Mouse (Mus musculus) midbrain, embryonic 14.5 days (tissue): Measurements from ENCODE around the gene Sorcs2. TPM values are rescaled to one million over a fixed set of nuclear protein-coding genes. Genes with fewer than 3 reads are reported as not detected.

Experiments
- ATAC-seq: fragments of 200-750 bp; cut with Nextera tagmentation; 2 replicates; pipeline ENCODE4 v1.8.0; 2017; ENCODE audit warnings: moderate number of reproducible peaks, moderate library complexity; ENCODE audit not compliant: low FRiP score, low TSS enrichment
- DNase-seq: peaks from one replicate; pipeline ENCODE4 v3.0.0-alpha.2; 2015
- H3K27ac ChIP-seq: fragments of 300-500 bp; sonication (generic); replicated peaks from 2 replicates; pipeline ENCODE4 v1.5.1; 2014; ENCODE audit warnings: mild to moderate bottlenecking, low read depth, low read length, moderate library complexity
- H3K27me3 ChIP-seq: fragments of 300-500 bp; sonication (generic); 2 replicates; pipeline ENCODE4 v1.6.1; 2014; ENCODE audit warnings: low read length, control low read depth, mixed read lengths; ENCODE audit not compliant: control insufficient read depth, insufficient read depth
- H3K36me3 ChIP-seq: fragments of 300-500 bp; sonication (generic); 2 replicates; pipeline ENCODE4 v1.6.1; 2014; ENCODE audit warnings: low read length, control low read depth; ENCODE audit not compliant: control insufficient read depth, insufficient read depth
- H3K4me1 ChIP-seq: fragments of 300-500 bp; sonication (generic); 2 replicates; pipeline ENCODE4 v1.6.1; 2014; ENCODE audit warnings: mild to moderate bottlenecking, antibody characterized with exemption, low read length, control low read depth; ENCODE audit not compliant: control insufficient read depth, insufficient read depth
- H3K4me2 ChIP-seq: fragments of 300-500 bp; sonication (generic); 2 replicates; pipeline ENCODE4 v1.6.1; 2014; ENCODE audit warnings: mild to moderate bottlenecking, low read length, moderate library complexity
- H3K4me3 ChIP-seq: fragments of 300-500 bp; sonication (generic); replicated peaks from 2 replicates; pipeline ENCODE4 v1.5.1; 2014; ENCODE audit warnings: low read depth, low read length
- H3K9ac ChIP-seq: fragments of 300-500 bp; sonication (generic); replicated peaks from 2 replicates; pipeline ENCODE4 v1.6.1; 2014; ENCODE audit warnings: mild to moderate bottlenecking, low read length, moderate library complexity
- H3K9me3 ChIP-seq: fragments of 300-500 bp; sonication (generic); 2 replicates; pipeline ENCODE4 v1.6.1; 2016; ENCODE audit warnings: low read length, control low read depth, mixed read lengths; ENCODE audit not compliant: control insufficient read depth
- WGBS: fragments of 180-500 bp; shearing (Covaris S2); extraction: QIAGEN DNeasy Blood & Tissue Kit; methylation state at CpG from one replicate; pipeline ENCODE4 v1.1.7; 2014; 5-methylcytosine and 5-hydroxymethylcytosine counted together
- polyA plus RNA-seq: library from polyadenylated mRNA; unstranded; fragments of >200 nt; fragmentation: Nextera tagmentation; extraction: Ambion mirVana; gene quantifications from 2 replicates; pipeline ENCODE4 v1.2.1, GENCODE M21; 2014

Gene Sorcs2
- polyA plus RNA-seq, 1 experiment from 2014 or later = 15.1 TPM

DNA sequence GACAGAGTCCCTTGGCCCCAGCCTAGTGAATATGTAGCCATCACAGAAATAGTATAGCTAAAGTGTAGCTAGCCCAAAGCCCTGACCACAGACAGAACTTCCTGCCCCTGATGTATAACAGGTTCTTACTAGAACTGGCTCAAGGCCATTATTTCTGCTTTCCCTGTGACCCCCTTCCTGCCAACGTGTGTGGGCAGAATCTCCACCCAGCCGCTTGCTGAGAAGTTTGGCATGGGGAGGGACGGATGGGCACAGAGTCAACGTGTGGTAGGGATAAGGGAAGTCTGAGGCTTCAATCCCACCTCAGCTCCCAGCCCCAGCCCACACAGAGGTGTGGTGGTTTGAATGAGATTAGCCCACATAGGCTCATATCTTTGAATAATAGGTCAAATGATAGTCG is 26.2 kb downstream of the Sorcs2 start:
- H3K9ac ChIP-seq = no peak overlapping the region
- no peak overlapping the region for H3K4me2 ChIP-seq
- H3K27ac ChIP-seq = no peak overlapping the region
- 81% methylated on average over 5 of the region's 5 CpGs for WGBS
- DNase-seq (no peak), ATAC-seq (no peak)
- H3K4me1 ChIP-seq = peaks cover 36% of the 10 kb centered on the region
- no peaks in the 10 kb centered on the region for H3K9me3 ChIP-seq
- H3K4me3 ChIP-seq = no peak overlapping the region
- H3K36me3 ChIP-seq = no peaks in the 10 kb centered on the region
- H3K27me3 ChIP-seq = no peaks in the 10 kb centered on the region

DNA sequence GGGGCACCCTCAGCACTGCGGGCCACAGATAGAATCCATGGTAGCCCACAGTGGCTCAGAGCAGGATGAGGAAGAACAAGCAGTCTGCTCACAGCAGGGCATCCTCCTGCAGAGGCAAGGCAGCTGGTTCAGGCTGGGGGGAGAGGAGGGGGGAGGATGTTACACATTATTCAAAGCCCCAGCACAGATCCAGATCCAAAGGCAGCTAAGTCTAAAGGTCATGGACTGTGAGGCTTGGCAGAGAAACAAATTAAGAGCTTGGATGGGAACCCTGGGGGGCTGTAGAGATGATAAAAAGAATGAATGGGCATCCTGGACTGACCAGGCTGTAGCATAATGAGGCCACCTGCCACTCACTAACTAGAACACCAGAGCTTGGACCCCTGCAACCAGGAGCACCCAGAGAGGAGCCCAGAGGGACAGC is 28.7 kb downstream of the Sorcs2 start:
- H3K36me3 ChIP-seq = no peaks in the 10 kb centered on the region
- H3K4me1 ChIP-seq = peaks cover 33% of the 10 kb centered on the region
- H3K27ac ChIP-seq = peak overlapping the region; percentile 60; the same call in 1 of the 2 replicates
- H3K9ac ChIP-seq = no peak overlapping the region
- no peak overlapping the region for H3K4me2 ChIP-seq
- no peak overlapping the region for H3K4me3 ChIP-seq
- no peaks in the 10 kb centered on the region for H3K9me3 ChIP-seq
- ATAC-seq (0 out of 2 replicates have a peak, but pooled peaks have one; percentile 32), DNase-seq (peak; percentile 55)
- WGBS = 29% methylated on average over 1 of the region's 1 CpGs
- no peaks in the 10 kb centered on the region for H3K27me3 ChIP-seq

DNA sequence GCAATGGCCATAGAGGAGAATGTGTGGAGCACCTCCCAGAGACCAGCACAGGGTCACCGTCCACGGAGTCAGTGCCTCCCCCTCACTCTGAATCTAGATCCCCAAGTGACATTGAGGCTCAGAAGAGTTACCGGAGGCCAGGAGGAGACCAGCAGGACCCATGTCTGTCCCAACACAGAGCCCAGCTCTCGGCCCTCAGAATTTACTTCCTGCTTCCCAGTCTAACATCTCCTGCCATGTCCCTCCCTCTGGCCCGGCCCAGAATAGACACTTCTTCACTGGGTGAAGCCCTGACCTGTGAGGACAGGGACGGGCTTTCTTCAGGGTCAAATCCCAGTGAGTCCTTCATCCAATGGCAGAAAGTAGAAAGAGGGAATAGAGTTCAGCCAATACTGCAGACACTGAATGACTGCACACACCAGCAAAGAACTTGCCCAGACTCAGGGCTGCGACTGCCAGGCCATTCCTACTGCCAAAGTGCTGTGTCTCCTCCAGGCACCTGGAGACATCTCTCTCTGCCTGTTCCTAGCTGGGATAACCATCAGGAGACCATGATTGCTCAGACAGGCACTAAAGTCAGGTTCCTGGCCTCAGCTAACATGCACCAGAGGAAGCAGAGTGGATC is 29.3 kb downstream of the Sorcs2 start:
- H3K4me1 ChIP-seq = peaks cover 28% of the 10 kb centered on the region
- H3K27ac ChIP-seq = peak overlapping the region; percentile 60; the same call in 1 of the 2 replicates
- DNase-seq = no peak
- no peak overlapping the region for H3K4me2 ChIP-seq
- H3K27me3 ChIP-seq = no peaks in the 10 kb centered on the region
- no peaks in the 10 kb centered on the region for H3K9me3 ChIP-seq
- no peaks in the 10 kb centered on the region for H3K36me3 ChIP-seq
- WGBS = 80% methylated on average over 7 of the region's 7 CpGs
- H3K9ac ChIP-seq = no peak overlapping the region
- no peak for ATAC-seq
- no peak overlapping the region for H3K4me3 ChIP-seq

DNA sequence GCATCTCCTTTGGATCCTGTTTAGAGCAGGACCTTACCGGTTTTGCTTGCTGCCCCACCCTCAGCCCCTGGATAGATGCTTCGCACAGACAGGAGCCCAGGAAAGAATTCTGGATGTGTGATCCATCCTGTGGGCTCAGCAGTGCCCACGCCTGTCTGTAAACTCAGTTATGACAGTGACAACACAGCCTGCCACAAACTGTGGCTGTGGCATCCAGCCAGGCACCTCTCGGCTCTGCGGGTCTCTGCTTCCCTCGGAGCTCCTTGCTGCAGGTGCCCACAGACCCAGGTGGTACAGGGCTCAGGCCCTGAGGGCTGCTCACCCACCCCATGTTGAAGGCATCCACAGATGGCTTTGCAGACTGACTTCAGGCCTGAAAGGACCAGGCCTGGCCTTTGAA is 30.0 kb downstream of the Sorcs2 start:
- Histone ChIP-seq H3K9ac (no peak overlapping the region; the same call in 1 of the 2 replicates), H3K9me3 (no peaks in the 10 kb centered on the region), H3K27ac (no peak overlapping the region), H3K27me3 (no peaks in the 10 kb centered on the region), H3K36me3 (no peaks in the 10 kb centered on the region), H3K4me1 (peaks cover 26% of the 10 kb centered on the region), H3K4me2 (no peak overlapping the region), H3K4me3 (no peak overlapping the region)
- DNase-seq (no peak), ATAC-seq (no peak)
- WGBS = 88% methylated on average over 6 of the region's 6 CpGs

DNA sequence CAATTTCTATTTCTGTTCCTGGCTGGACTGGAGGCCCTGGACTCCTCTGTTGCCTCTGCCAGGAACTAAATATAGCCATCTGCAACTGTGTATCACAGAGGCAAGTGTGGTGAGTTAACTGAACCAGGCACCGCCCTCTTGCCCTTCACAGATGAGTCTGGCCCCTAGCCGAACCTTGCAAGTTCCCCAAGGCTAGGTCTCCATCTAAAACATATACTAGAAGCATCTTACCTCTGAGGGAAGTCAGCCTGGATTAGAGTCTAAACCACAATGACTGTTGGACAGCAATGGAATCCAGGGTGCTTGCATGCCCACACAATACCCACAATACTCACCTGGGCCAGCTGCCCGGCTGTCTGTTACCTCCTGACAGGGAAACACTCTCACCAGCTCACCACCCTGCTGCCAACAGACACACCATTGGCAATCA is 30.7 kb downstream of the Sorcs2 start:
- H3K9me3 ChIP-seq = no peaks in the 10 kb centered on the region
- no peak overlapping the region for H3K9ac ChIP-seq
- DNase-seq = no peak
- no peak overlapping the region for H3K27ac ChIP-seq
- peaks cover 30% of the 10 kb centered on the region for H3K4me1 ChIP-seq
- H3K27me3 ChIP-seq = no peaks in the 10 kb centered on the region
- no peak for ATAC-seq
- H3K36me3 ChIP-seq = no peaks in the 10 kb centered on the region
- H3K4me3 ChIP-seq = no peak overlapping the region
- H3K4me2 ChIP-seq = no peak overlapping the region
- WGBS = 89% methylated on average over 3 of the region's 3 CpGs

DNA sequence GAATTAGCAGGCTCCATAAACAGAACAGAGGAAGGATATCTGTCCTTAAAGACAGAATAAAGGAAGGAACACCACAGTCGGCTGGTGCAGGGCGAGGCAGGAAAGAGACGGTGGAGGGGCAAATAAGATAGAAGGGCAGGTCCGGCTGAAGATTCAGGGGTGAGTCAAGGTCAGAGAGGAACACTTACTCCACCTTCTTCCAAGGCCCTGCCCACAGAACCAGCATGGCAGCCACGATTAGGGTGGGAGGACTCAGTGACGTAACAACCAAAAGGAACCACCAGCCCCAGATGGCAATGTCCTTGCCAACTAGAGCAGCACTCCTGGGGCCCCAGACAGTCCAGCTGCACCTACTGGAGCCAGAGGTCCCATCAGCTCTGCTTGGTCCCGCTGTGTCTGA is 36.2 kb downstream of the Sorcs2 start:
- Histone ChIP-seq H3K4me3 (no peak overlapping the region), H3K4me1 (peaks cover 22% of the 10 kb centered on the region), H3K9ac (no peak overlapping the region), H3K36me3 (no peaks in the 10 kb centered on the region), H3K27me3 (no peaks in the 10 kb centered on the region), H3K9me3 (no peaks in the 10 kb centered on the region), H3K4me2 (no peak overlapping the region), H3K27ac (no peak overlapping the region)
- ATAC-seq (no peak), DNase-seq (no peak)
- WGBS = 87% methylated on average over 7 of the region's 7 CpGs

DNA sequence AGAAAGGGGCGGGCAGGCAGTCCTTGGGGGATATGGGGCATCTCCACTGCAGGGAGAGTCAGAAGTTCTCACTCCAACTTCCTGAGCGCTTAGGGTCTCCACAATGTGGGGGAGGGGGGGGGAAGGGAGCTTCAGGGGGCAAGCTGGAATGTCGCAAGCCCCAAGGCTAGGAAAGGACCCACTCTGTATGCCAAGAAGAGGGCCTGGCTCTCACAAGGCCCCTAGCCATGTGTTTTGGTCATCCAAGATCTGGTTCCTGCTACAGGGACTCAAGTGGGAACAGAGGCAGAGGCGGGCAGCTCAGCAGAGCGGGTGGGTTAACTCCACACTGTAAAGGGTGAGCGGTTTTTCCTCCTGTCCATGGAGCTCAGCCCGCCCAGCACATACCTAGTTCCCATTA is 37.6 kb downstream of the Sorcs2 start:
- Histone ChIP-seq H3K4me3 (no peak overlapping the region), H3K9me3 (no peaks in the 10 kb centered on the region), H3K27ac (peak overlapping the region; percentile 41; the same call in 1 of the 2 replicates), H3K27me3 (no peaks in the 10 kb centered on the region), H3K4me2 (no peak overlapping the region), H3K36me3 (no peaks in the 10 kb centered on the region), H3K4me1 (peaks cover 22% of the 10 kb centered on the region), H3K9ac (no peak overlapping the region)
- DNase-seq (no peak), ATAC-seq (0 out of 2 replicates have a peak, but pooled peaks have one; percentile 15)
- 81% methylated on average over 7 of the region's 7 CpGs for WGBS

DNA sequence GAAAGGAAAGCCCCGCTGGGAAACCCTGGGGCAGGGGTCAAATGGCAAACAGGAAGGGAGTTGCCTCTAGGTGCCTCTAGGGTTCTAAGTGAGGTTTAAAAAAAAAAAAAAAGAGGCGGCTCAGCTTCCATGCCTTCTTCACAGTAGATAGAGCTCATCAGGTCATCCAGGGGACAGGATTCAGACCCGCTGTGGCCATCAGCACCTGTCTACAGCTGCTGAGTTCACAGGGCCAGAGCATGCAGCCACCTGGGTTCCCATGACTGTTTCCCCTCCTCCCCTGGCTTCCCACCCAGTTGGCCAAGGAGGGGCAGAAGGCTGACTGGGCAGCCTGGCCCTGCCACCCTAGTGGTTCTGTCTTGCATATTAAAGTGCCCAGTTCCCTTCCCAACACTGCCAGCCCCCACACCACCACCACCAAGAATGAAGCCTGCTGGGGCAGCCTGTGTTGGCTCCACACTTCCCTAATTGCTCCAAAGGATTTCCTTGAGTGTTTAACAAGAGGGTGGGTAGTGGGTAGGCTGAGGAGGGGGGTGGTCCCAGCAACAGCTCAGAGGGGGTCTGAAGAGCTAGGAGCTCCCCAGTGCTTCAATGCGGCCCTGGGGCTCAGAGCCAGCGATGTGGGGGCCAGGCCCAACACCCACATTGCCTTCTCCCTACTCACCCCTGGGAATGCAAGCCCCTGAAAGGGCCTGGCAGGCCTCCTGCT is 38.2 kb downstream of the Sorcs2 start:
- Histone ChIP-seq H3K9me3 (no peaks in the 10 kb centered on the region), H3K36me3 (no peaks in the 10 kb centered on the region), H3K27ac (0 out of 2 replicates have a peak overlapping the region, but pooled peaks have one; percentile 20), H3K27me3 (no peaks in the 10 kb centered on the region), H3K4me1 (peaks cover 22% of the 10 kb centered on the region), H3K9ac (no peak overlapping the region), H3K4me2 (no peak overlapping the region), H3K4me3 (no peak overlapping the region)
- DNase-seq = peak; percentile 44
- ATAC-seq = peak; percentile 67
- WGBS = 72% methylated on average over 5 of the region's 5 CpGs

DNA sequence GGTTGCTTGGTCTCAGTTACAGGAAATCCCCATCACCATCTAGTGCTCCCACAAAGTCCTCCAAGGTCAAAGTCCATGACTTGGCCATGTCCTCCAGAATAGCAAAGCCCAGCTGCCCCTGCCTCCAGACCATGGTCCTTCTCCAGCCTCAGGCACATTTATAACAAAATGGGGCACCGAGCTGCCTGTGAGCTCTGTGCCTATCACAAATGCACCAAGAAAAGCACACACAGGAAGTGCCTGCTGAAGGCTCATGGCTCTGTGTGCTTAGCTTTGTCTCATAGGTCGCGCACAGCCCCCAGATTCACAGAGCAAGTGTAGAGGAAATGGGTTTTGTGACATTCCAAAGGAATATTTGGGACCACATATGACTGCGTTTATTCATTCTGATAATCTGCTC is 39.8 kb downstream of the Sorcs2 start:
- H3K9ac ChIP-seq = no peak overlapping the region
- no peaks in the 10 kb centered on the region for H3K36me3 ChIP-seq
- no peaks in the 10 kb centered on the region for H3K9me3 ChIP-seq
- DNase-seq (no peak), ATAC-seq (no peak)
- H3K4me2 ChIP-seq = no peak overlapping the region
- peaks cover 21% of the 10 kb centered on the region for H3K4me1 ChIP-seq
- no peak overlapping the region for H3K27ac ChIP-seq
- 90% methylated on average over 4 of the region's 4 CpGs for WGBS
- H3K27me3 ChIP-seq = no peaks in the 10 kb centered on the region
- H3K4me3 ChIP-seq = no peak overlapping the region
